Mouse (Mus musculus) adrenal gland, postnatal 4 days (tissue): Measurements from ENCODE around the gene 1810024B03Rik. TPM values are rescaled to one million over a fixed set of nuclear protein-coding genes. Genes with fewer than 3 reads are reported as not detected.
A peak's percentile ranks its signal among the peaks of the same experiment; 100 is the strongest.
"Not testable (repeated sequence)": the region's sequence is repeated elsewhere in the genome, so short reads cannot be mapped to it uniquely, and the experiment has no call there.

Source experiments
- DNase-seq, 2 experiments: peaks; one replicate each; pipeline ENCODE4 v3.0.0; 2021 to 2022; ENCODE audit warnings: low spot score in 2 of 2, mixed read lengths in 2 of 2
- total RNA-seq, 2 experiments: library from RNA; stranded (reverse); gene quantifications; 2 replicates each; pipeline ENCODE4 v1.2.3; 2021

1810024B03Rik gene
- total RNA-seq, 2 experiments from 2014 or later = 1.9 to 3.2 TPM

DNA sequence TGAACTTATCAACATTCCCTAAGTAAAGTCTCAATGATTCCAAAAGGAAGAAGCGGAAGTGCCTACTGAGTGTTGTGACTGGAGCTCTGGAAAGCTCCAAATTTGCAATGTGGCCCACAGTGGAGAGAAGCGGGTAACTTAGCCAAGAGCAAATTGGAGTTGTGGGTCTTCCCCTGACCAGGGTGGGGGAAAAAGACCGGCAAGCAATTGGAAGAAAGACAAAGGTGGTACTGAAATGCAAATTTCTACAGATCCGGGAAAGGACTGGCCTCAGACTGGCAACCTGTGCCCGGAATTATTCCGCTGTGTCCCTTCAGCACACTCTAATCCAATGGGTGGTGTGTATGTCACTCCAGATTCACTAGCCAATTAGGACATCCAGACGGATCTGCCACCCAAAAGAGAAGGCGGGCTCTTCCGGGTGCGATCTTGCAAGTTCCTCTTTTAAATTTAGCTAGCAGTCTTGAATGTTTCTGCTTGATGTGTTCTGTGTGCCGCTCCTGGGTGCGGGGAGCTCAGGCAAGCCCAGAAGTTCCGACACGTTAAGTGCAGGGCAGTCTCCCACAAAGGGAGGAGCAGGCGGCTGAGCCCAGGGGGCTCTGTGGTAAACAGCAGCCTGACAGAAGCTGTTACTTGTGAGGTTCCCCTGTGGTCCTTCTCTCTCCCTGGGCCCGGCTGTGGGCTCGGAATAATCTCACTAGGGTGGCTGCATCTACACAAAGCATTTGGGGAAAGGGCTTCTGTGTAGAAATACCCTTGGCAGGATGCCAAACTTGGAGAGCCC is 25.3 kb downstream of the 1810024B03Rik start:
- DNase-seq = peak; percentile 15 to 60

- not testable (repeated sequence) for DNase-seq
These were observed 41.8 kb downstream of the 1810024B03Rik start for GRCm38 (mm10) chr2:127166261-127166660.

DNA sequence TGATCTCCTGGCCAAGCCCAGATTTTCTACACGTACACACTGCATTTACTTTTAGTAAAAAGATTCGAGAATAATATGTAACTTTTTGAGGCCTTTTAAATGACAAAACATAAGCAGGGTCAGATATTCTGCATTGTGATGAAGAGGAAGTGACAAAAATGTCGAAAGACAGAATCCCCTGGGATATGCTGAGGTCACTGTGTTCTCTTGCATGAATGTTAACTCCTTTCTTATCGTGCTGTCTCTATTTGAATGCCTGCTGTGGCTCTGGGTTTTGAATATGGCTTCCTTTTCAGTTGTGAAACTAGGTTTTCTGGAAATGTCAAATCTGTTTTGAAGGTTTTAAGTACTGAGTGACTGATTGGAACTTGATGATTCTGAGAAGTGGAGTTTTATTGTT is 42.4 kb downstream of the 1810024B03Rik start:
- DNase-seq = no peak

DNA sequence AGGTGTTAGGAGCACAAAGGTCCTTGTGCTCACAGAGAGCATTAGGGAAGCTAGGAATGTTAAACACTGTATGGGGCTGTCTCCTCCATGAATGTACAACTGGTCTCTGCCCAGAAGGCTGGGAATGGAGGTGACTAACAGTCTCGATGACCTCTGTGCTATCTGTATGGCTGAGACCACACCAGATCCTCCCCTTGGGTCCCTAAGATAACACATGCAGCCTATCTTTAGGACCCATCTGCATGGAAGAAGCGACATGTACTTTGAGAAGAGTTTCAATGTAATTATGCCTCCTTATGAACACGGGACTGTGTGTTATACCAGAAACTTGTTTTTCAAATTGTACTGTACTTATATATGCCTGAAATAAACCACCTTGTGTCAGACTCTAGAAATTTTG is 62.4 kb downstream of the 1810024B03Rik start:
- DNase-seq = no peak

DNA sequence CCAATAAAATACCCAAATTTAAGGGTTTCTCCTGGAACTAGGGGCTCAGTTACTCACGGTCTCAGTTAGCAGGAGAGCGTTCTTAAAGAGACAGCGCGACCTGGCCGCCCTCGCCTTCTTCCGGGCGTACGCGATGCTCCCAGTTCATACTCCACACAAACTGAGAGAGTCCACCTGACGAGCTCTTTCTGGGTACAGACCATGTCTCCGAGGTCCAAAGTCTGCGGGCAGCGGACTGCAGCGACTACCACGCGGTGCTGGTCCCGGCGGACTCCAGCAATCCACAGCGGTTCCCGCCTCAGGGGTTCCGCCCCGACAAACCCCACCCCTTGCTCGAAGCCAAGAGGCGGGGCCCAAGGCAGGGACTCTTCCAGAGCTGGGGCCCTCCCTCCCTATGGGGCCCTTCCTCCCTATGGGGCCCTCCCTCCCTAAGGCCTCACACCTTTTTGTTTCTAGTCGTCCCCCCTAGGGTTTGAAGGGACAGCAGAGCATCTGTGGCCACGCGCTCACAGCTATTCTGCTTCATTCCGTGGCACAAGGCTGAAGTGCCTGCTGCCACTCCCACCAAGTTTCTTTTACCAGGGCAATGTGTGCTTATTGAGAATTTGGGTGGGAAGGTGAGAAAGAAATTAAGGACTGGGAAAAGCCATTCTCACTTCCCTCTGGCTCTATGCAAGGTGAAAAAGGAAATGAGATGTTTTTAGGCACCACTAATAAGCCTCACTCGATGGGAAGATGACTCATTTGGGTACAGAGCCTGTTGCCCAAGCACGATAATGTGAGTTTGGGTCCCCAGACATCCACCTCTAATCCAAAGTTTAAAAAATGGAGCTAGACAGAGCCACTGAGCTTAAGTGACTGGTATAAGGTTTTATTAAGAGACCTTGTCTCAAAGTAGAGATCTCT is 64.7 kb downstream of the 1810024B03Rik start, which contains the start of gene Itpripl1:
Itpripl1 (minus strand) TSS at position 285 of the 906 bp plus-strand sequence.
- DNase-seq = peak; percentile 43 to 53

- no peak for DNase-seq
These were observed 65.4 kb downstream of the 1810024B03Rik start for GRCm38 (mm10) chr2:127142577-127143157.

GRCm38 (mm10) chr2:127142031-127142430 is 66.0 kb downstream of the 1810024B03Rik start:
- no peak for DNase-seq

- no peak for DNase-seq
These were observed 68.1 kb downstream of the 1810024B03Rik start for GRCm38 (mm10) chr2:127140011-127140410.

DNA sequence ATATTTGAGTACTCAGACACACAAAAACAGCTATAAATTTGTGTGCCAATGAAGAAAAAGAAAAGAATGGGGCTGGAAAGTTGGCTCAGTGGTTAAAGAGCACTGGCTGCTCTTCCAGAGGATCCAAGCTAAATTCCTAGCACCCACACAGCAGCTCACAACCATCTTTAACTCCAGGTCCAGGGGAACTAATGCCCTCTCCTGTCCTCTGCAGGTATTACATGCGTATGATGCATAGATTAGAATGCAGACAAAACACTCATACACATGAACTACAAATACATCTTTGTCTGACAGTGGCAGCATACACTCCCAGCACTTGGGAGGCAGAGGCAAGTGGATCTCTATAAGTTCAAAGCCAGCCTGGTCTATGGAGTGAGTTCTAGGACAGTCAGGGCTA is 68.5 kb downstream of the 1810024B03Rik start:
- no peak for DNase-seq

GRCm38 (mm10) chr2:127139094-127139493 is 69.0 kb downstream of the 1810024B03Rik start:
- no peak for DNase-seq

DNA sequence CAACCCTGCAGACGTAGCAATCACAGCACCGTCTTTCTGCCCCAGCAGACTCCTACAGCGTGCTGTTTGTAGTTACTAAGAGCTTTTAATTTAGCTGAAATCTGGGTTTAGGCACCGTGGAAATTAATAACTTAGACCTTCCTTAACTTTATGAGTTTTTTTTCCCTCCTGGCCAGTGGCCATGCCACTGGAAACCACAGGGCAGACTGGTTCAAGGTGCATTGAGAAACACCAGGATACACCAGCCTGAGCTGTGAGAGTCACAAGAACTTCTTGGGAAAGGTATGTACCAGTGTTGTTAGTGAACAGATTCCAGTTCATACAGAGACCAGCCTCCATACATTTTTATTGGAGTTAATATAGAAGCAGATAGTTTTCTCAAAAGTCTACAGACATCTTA is 69.6 kb downstream of the 1810024B03Rik start:
- no peak for DNase-seq

- DNase-seq = no peak
These were observed 70.2 kb downstream of the 1810024B03Rik start for GRCm38 (mm10) chr2:127137838-127138420.

DNA sequence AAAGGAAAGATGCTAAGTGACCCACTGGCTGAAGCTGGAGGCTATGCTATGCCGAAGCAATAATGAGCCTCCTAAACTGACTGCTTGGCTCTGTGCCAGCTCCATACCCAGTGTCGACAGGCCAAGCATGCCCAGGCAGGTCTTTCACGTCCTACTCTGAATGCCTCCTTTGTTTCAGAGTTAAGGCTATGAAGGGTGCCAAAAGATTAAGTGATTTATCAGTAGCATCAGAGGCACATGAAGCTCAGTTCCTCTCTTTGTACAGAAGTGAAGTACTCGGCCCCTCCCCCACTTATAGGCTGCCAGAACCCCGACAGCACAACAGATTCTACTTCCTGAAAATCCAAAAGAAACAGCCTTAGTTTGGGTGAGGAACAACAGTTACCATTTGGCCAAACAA is 71.1 kb downstream of the 1810024B03Rik start:
- DNase-seq = no peak

Other genes starting within 250 kb of the 1810024B03Rik start
- 10 to 100 TPM; 15.5 TPM for gene Ap4e1, start 199.6 kb downstream of the 1810024B03Rik start, total RNA-seq
- 10 to 100 TPM; 41.1 to 44.2 TPM for gene Blvra, start 137.6 kb downstream of the 1810024B03Rik start, total RNA-seq
- 10 to 100 TPM; 28.0 to 35.4 TPM for gene Ncaph, start 74.3 kb downstream of the 1810024B03Rik start, total RNA-seq
- gene Itpripl1, start 64.8 kb downstream of the 1810024B03Rik start, total RNA-seq = 10 to 100 TPM; 11.5 to 13.1 TPM
- 10 to 100 TPM; 86.1 to 96.0 TPM for gene Snrnp200, start 106 bp upstream of the 1810024B03Rik start, total RNA-seq
- 10 to 100 TPM; 96.7 to 98.6 TPM for gene Ciao1, start 39.5 kb upstream of the 1810024B03Rik start, total RNA-seq
- 10 to 100 TPM; 69.4 to 70.0 TPM for gene Tmem127, start 39.6 kb upstream of the 1810024B03Rik start, total RNA-seq
- gene Stard7, start 61.9 kb upstream of the 1810024B03Rik start, total RNA-seq = 100 to 1,000 TPM; 145 to 149 TPM
- 1 to 10 TPM; 2.5 to 2.7 TPM for gene Dusp2, start 127.9 kb upstream of the 1810024B03Rik start, total RNA-seq
- not detected for gene Astl, start 130.4 kb upstream of the 1810024B03Rik start, total RNA-seq
- gene Adra2b, start 154.9 kb upstream of the 1810024B03Rik start, total RNA-seq = 1 to 10 TPM; 2.3 to 5.0 TPM
- under 1 TPM; 0.59 to 0.62 TPM for gene Gpat2, start 216.9 kb upstream of the 1810024B03Rik start, total RNA-seq
- 10 to 100 TPM; 42.8 to 47.2 TPM for gene Fahd2a, start 236.3 kb upstream of the 1810024B03Rik start, total RNA-seq